Mouse (Mus musculus): ENCODE measurements around the gene Ndufs7. TPM values are rescaled to one million over a fixed set of nuclear protein-coding genes. Genes with fewer than 3 reads are reported as not detected.
"Not testable (repeated sequence)": the region's sequence is repeated elsewhere in the genome, so short reads cannot be mapped to it uniquely, and the experiment has no call there.

Gene Ndufs7
- polyA plus RNA-seq, 1 experiment from 2014 or later, result 586 TPM

DNA sequence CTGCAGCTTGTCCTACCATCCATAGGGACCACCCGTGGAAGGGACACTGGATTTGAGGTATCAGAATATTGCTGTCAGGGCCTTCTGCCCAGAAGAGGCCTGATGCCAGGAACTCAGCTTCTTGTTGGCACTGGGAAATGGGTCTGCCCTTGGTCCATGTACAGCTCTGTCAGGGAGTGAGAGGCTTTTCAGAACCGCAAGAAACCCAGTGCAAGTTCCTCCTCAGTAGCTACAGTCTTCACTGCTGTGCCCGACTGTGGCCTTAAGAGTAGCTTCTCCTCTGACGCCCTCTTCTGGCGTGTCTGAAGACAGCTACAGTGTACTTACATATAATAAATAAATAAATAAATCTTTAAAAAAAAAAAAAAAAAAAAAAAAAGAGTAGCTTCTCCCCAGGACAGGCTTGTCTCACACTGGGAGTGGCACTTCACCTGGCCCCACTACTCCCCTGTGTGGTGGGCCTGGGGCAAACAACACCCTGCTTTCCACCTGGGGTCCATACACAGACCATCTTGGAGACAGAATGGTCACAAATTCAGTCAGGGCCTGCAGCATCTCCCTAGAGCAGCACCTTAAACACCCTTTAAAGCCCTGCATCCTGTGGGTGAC lies 4.0 kb upstream of the Ndufs7 start:
- Histone ChIP-seq H3K4me1 (replicated peaks) (peaks cover 39% of the 10 kb centered on the region), H3K9me3 (replicated peaks) (no peaks in the 10 kb centered on the region), H3K27ac (no peak overlapping the region), H3K4me3 (no peak overlapping the region), H3K4me2 (no peak overlapping the region), H3K36me3 (peaks cover 37% of the 10 kb centered on the region), H3K27me3 (no peaks in the 10 kb centered on the region), H3K9ac (no peak overlapping the region)
- 35% methylated on average over 5 of the region's 5 CpGs for WGBS
- ATAC-seq (replicated peaks; ENCODE audit: insufficient number of reproducible peaks, insufficient read depth, low FRiP score, low read depth), result no peak

DNA sequence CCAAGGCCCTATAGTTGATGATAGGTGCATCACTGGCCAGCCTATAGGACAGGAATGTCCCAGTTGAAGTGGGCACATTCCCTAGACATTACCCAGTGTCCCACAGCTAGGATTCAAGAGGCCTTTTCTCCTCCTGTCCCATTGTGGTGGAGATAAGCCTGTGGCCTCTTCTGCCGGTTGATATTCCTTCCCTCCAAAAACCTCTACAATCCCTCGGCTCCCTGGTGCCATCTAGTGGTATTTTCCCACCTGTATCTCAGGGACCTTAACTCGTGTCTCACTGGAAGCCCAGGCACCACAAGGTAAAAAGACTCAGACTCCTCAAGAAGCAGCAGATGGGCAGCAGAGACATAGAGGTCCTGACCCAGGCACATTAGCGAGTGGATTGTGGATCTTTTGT lies 3.3 kb upstream of the Ndufs7 start:
- ATAC-seq (replicated peaks; ENCODE audit: insufficient number of reproducible peaks, insufficient read depth, low FRiP score, low read depth), result no peak
- H3K9ac ChIP-seq, result 0 out of 2 replicates have a peak overlapping the region, but pooled peaks have one; percentile 5
- 5% methylated on average over 4 of the region's 4 CpGs for WGBS
- H3K4me3 ChIP-seq, result no peak overlapping the region
- H3K9me3 ChIP-seq (replicated peaks), result no peaks in the 10 kb centered on the region
- peaks cover 30% of the 10 kb centered on the region for H3K36me3 ChIP-seq
- H3K27ac ChIP-seq, result no peak overlapping the region
- no peak overlapping the region for H3K4me2 ChIP-seq
- no peaks in the 10 kb centered on the region for H3K27me3 ChIP-seq
- H3K4me1 ChIP-seq (replicated peaks), result peaks cover 46% of the 10 kb centered on the region

DNA sequence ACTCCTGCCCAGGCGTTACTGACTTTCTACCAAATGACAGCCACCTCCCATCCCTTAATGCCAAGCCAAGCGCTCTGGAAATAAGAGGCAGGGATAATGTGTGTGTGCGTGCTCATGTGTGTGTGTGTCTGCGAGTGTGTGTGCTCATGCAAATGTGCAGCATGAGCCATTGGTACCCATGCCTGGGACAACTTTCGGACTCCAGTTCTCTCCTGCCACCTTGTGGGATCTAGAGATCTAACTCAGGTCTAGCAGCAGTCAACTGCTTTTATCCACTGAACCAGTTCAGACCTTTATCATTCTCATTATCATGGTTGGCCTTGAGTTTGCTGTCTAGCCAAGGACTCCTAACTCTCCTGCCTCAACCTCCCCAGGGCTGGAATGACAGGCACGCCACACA lies 1.1 kb upstream of the Ndufs7 start:
- Histone ChIP-seq H3K36me3 (peaks cover 20% of the 10 kb centered on the region), H3K27ac (no peak overlapping the region), H3K4me2 (no peak overlapping the region), H3K4me3 (no peak overlapping the region; the same call in 1 of the 2 replicates), H3K9ac (no peak overlapping the region), H3K9me3 (replicated peaks) (no peaks in the 10 kb centered on the region), H3K4me1 (replicated peaks) (peaks cover 46% of the 10 kb centered on the region), H3K27me3 (no peaks in the 10 kb centered on the region)
- 46% methylated on average over 6 of the region's 6 CpGs for WGBS
- no peak for ATAC-seq (replicated peaks; ENCODE audit: insufficient number of reproducible peaks, insufficient read depth, low FRiP score, low read depth)

DNA sequence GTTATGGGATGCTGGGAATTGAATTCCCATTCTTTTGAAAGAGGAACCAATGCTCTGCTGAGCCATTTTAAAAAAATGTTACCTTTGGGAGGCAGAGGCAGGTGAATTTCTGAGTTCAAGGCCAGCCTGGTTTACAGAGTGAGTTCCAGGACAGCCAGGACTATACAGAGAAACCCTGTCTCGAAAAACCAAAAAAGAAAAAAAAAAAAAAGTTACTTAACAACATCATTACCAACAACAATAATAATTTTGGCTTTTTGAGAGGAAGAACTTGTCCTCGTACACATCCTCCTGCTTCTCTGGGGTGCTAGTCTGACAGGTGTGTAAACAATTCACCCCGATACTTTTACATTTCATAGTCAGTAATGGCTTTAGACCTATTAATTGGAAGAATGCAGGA lies 484 bp upstream of the Ndufs7 start:
- not testable (repeated sequence) for H3K27me3 ChIP-seq; H3K27ac ChIP-seq; ATAC-seq (replicated peaks; ENCODE audit: insufficient number of reproducible peaks, insufficient read depth, low FRiP score, low read depth); H3K9me3 ChIP-seq (replicated peaks); H3K9ac ChIP-seq
- H3K36me3 ChIP-seq, result peaks cover 18% of the 10 kb centered on the region
- H3K4me2 ChIP-seq, result peak overlapping the region; percentile 75
- 42% methylated on average over 3 of the region's 3 CpGs for WGBS
- H3K4me3 ChIP-seq, result peak overlapping the region; percentile 82
- peaks cover 47% of the 10 kb centered on the region for H3K4me1 ChIP-seq (replicated peaks)

DNA sequence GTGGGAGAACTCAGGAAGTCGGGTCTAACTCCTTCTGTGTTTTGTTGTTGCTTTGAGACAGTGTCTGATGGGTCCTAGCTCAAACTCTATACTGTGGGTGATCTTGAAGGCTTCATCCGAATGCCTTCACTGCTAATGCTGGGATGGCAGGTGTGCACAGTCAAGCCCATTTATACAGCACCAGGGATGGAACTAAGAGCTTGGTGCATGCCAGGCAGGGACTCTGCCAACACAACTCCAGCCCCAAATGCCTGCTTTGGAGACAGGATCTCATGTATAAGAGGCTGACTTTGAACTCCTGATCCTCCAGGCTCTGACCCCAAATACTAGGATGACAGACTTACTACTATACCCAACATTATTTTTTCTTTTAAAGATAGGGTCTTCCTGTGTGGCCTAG lies 1.1 kb downstream of the Ndufs7 start:
- Histone ChIP-seq H3K36me3 (peaks cover 22% of the 10 kb centered on the region), H3K4me3 (peak overlapping the region; percentile 82), H3K9me3 (replicated peaks) (no peaks in the 10 kb centered on the region), H3K9ac (peak overlapping the region; percentile 86), H3K27me3 (no peaks in the 10 kb centered on the region), H3K4me2 (peak overlapping the region; percentile 75), H3K27ac (peak overlapping the region; percentile 96), H3K4me1 (replicated peaks) (peaks cover 48% of the 10 kb centered on the region)
- ATAC-seq (replicated peaks; ENCODE audit: insufficient number of reproducible peaks, insufficient read depth, low FRiP score, low read depth), result no peak
- 32% methylated on average over 2 of the region's 2 CpGs for WGBS

DNA sequence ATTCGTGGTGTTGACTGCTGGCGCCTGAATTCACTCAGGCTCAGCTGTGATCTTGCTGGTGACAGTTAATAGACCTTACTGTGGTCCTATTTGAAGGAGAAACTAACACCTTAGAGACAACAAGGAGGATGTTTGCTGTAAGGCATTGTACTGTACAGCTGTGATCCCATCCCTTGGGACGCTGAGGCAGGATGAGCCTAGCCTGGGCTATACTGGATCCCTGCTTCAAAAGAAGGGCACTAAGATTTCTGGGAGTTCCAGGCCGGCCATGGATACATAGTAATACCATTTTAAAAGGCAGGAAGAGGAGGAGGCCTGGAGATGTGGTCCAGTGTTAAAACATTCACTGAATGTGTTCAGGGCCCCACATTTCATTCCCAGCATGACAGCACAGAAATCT lies 1.7 kb downstream of the Ndufs7 start:
- no peak for ATAC-seq (replicated peaks; ENCODE audit: insufficient number of reproducible peaks, insufficient read depth, low FRiP score, low read depth)
- 85% methylated on average over 4 of the region's 4 CpGs for WGBS
- 0 out of 2 replicates have a peak overlapping the region, but pooled peaks have one; percentile 96 for H3K27ac ChIP-seq

DNA sequence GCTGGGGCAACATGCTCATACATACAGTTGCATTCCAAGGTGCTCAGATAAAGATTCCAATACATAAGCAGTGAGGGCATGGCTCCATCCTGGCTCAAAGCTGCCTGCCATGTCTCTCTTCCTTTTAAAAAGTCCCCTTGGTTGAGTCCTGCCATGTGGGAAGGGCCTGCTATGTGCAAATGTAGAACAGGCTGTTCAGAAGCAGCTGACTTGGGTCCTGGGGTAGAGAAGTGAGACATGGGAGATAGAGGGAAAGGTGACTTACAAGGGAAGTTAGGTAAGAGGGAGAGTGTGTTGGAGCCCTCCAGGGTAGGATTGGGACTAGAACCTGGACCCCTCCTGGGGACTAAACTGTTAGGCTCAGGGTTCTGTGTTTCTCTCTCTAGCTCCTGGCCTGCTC lies 3.1 kb downstream of the Ndufs7 start:
- no peak overlapping the region for H3K4me2 ChIP-seq
- ATAC-seq (replicated peaks; ENCODE audit: insufficient number of reproducible peaks, insufficient read depth, low FRiP score, low read depth), result no peak
- no peak overlapping the region for H3K9ac ChIP-seq
- H3K9me3 ChIP-seq (replicated peaks), result no peaks in the 10 kb centered on the region
- H3K36me3 ChIP-seq, result peaks cover 42% of the 10 kb centered on the region
- H3K4me3 ChIP-seq, result no peak overlapping the region
- no peak overlapping the region for H3K27ac ChIP-seq
- H3K27me3 ChIP-seq, result no peaks in the 10 kb centered on the region
- H3K4me1 ChIP-seq (replicated peaks), result peaks cover 43% of the 10 kb centered on the region

More for the DNA sequence above, 1.7 kb downstream of the Ndufs7 start:
- peak overlapping the region; percentile 82 for H3K4me3 ChIP-seq
- H3K9me3 ChIP-seq (replicated peaks), result no peaks in the 10 kb centered on the region
- H3K36me3 ChIP-seq, result peaks cover 27% of the 10 kb centered on the region
- peak overlapping the region; percentile 75 for H3K4me2 ChIP-seq
- peaks cover 43% of the 10 kb centered on the region for H3K4me1 ChIP-seq (replicated peaks)
- no peaks in the 10 kb centered on the region for H3K27me3 ChIP-seq
- H3K9ac ChIP-seq, result 0 out of 2 replicates have a peak overlapping the region, but pooled peaks have one; percentile 86

DNA sequence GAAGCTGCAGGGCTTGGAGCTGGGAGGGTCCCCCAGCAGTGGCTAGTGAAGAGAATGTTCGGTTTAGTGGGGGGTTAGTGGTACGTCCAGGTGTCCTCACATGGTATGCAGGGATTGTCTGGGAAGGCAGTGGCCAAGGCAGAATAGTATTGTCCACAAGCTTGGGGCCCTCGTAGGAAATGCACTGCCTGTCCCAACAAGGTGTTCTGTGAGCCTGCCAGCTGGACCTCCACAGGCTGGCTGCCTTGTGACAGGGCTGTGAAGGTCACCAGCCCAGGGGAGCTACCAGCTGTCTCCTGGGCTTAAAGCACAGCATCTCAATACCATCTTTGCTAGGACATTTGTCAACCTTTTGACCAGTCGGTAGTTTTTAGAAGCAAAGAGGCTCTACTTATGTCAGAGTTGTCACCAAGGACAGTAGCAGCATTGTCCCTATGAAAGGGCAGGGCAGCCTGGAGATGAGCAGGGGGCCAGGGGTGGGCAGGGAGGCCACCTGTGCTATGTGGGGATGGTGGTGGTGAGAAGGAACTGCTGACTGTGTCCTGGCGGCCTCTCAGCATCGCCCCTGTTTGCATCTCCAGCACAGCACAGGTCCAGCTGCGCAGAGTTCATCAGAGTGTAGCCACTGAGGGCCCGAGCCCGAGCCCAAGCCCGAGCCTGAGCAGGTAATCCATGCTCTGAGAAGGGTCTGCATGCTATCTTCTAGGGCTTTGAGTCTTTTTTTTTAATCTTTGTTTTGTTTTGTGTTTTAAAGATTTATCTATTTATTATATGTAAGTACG lies 3.8 kb downstream of the Ndufs7 start:
- 88% methylated on average over 11 of the region's 11 CpGs for WGBS
- H3K9me3 ChIP-seq (replicated peaks), result no peaks in the 10 kb centered on the region
- no peak overlapping the region for H3K4me3 ChIP-seq
- H3K4me2 ChIP-seq, result no peak overlapping the region
- H3K4me1 ChIP-seq (replicated peaks), result peaks cover 43% of the 10 kb centered on the region
- H3K27ac ChIP-seq, result no peak overlapping the region
- no peak for ATAC-seq (replicated peaks; ENCODE audit: insufficient number of reproducible peaks, insufficient read depth, low FRiP score, low read depth)
- no peaks in the 10 kb centered on the region for H3K27me3 ChIP-seq
- no peak overlapping the region for H3K9ac ChIP-seq
- peaks cover 46% of the 10 kb centered on the region for H3K36me3 ChIP-seq

DNA sequence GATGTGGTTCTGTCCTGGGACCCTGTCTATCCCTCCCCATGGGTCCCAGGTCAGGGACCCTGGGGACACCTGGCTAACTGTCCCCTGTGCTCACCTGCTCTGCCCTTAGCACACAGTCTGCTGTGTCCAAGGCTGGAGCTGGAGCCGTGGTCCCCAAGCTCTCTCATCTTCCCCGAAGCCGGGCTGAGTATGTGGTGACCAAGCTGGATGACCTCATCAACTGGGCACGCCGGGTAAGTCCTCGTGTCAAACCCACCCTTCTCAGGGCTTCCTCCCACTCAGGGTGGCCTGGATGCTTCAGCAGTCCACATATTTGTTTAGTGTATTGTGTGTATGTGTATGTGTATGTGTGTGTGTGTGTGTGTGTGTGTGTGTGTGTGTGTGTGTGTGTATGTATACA lies 4.6 kb downstream of the Ndufs7 start:
- H3K9me3 ChIP-seq (replicated peaks), result no peaks in the 10 kb centered on the region
- H3K36me3 ChIP-seq, result peaks cover 54% of the 10 kb centered on the region
- 75% methylated on average over 6 of the region's 6 CpGs for WGBS

DNA sequence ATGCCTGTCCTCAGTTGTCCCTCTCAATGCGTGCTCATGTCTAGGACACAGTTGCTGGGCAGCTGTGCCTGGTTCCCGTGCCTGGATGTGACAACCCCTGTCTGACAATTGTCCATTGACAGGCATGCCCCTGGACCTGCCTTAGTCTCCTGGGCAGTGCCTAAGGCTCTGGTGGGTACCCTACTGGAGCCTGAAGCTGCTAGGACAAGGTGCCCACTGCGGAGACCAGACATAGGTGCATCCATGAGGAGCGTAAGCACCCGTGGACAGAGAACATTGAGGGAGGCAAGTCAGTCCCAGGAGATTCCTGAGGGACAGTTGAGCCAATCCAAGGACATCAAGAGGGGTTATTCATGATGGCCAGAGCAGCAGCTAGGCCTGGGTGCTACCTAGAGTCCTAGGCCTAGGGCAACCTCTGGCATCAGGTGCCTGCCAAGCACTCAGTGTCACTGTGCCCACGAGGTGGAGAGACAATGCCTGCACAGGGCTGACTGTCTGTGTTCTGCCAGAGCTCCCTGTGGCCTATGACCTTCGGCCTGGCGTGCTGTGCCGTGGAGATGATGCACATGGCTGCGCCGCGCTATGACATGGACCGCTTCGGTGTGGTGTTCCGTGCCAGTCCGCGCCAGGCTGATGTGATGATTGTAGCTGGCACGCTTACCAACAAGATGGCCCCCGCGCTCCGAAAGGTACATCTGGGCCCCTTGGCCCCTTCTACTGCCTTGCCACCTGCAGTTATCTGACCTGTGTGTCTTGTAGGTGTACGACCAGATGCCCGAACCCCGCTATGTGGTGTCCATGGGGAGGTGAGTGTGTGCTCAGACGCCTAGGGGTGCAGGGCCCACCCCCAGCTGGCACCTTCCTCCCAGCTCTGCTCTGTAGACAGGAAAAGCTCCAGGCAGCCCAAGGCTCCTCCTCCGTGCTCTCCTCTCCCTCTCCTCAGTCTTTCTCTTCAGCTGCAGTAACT lies 5.7 kb downstream of the Ndufs7 start:
- Histone ChIP-seq H3K36me3 (peaks cover 62% of the 10 kb centered on the region), H3K9me3 (replicated peaks) (no peaks in the 10 kb centered on the region), H3K27ac (no peak overlapping the region), H3K4me1 (replicated peaks) (peaks cover 52% of the 10 kb centered on the region), H3K27me3 (no peaks in the 10 kb centered on the region), H3K4me3 (no peak overlapping the region), H3K4me2 (no peak overlapping the region), H3K9ac (no peak overlapping the region)
- ATAC-seq (replicated peaks; ENCODE audit: insufficient number of reproducible peaks, insufficient read depth, low FRiP score, low read depth), result no peak
- 91% methylated on average over 26 of the region's 26 CpGs for WGBS

More for the DNA sequence above, 4.6 kb downstream of the Ndufs7 start:
- H3K4me2 ChIP-seq, result no peak overlapping the region
- no peak overlapping the region for H3K9ac ChIP-seq
- no peak for ATAC-seq (replicated peaks; ENCODE audit: insufficient number of reproducible peaks, insufficient read depth, low FRiP score, low read depth)
- peaks cover 42% of the 10 kb centered on the region for H3K4me1 ChIP-seq (replicated peaks)
- no peak overlapping the region for H3K4me3 ChIP-seq
- H3K27me3 ChIP-seq, result no peaks in the 10 kb centered on the region
- H3K27ac ChIP-seq, result no peak overlapping the region

DNA sequence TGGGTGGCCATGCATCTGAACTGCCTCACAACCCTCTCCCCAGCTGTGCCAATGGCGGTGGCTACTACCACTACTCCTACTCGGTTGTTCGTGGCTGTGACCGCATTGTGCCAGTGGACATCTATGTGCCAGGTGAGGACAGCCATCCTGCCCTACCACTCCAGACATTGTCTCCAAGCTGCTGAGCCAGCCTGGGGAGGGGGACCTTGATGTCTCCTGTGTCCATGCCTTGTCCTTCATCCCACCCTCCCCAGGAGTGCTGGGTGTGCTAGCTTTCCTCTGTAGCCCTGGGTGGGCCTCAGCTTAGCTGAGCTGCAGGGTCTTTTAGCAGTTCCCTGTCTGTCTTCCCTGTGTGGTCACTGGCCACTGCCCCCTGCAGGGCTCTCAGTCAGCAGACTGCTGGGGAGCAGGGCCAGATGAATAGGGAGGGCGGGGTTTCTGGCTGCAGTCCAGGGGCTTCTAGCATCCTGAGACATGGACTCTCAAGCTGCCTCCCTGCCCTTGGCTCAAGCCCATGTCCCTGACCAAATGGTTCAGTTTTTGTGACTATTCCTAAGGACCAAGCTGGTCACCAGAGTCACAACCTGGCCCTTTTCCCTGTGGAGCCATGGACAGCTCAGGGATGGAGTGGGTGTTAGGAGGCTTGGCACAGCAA lies 7.1 kb downstream of the Ndufs7 start:
- no peak overlapping the region for H3K9ac ChIP-seq
- 87% methylated on average over 5 of the region's 5 CpGs for WGBS
- no peaks in the 10 kb centered on the region for H3K9me3 ChIP-seq (replicated peaks)
- no peak for ATAC-seq (replicated peaks; ENCODE audit: insufficient number of reproducible peaks, insufficient read depth, low FRiP score, low read depth)
- peaks cover 62% of the 10 kb centered on the region for H3K36me3 ChIP-seq
- peaks cover 52% of the 10 kb centered on the region for H3K4me1 ChIP-seq (replicated peaks)
- no peak overlapping the region for H3K27ac ChIP-seq
- no peak overlapping the region for H3K4me2 ChIP-seq
- H3K4me3 ChIP-seq, result no peak overlapping the region
- no peaks in the 10 kb centered on the region for H3K27me3 ChIP-seq
